Mouse (Mus musculus): ENCODE data around the gene Fbxo31. TPM values are rescaled to one million over a fixed set of nuclear protein-coding genes. Genes with fewer than 3 reads are reported as not detected.

The Fbxo31 gene
- polyA plus RNA-seq, 1 experiment: 11.1 TPM

GRCm38 (mm10) chr8:121590203-121591177, 11.9 kb upstream of the Fbxo31 start, which contains the start of gene Map1lc3b:
Map1lc3b (plus strand) TSS chr8:121590361.
- under 1% methylated on average over 94 of the region's 94 CpGs for WGBS

GRCm38 (mm10) chr8:121589205-121589726, 10.7 kb upstream of the Fbxo31 start:
- no peak for DNase-seq (ENCODE audit: low read depth, low spot score)
- WGBS: 66% methylated on average over 2 of the region's 2 CpGs

More at GRCm38 (mm10) chr8:121590203-121591177, 11.9 kb upstream of the Fbxo31 start, which contains the start of gene Map1lc3b:
- DNase-seq (ENCODE audit: low read depth, low spot score): peak; percentile 59

GRCm38 (mm10) chr8:121588750-121589149, 10.1 kb upstream of the Fbxo31 start:
- no peak for DNase-seq (ENCODE audit: low read depth, low spot score)
- 89% methylated on average over 4 of the region's 4 CpGs for WGBS

- DNase-seq (ENCODE audit: low read depth, low spot score): peak; percentile 95
- WGBS: under 1% methylated on average over 47 of the region's 47 CpGs
Observed at GRCm38 (mm10) chr8:121585159-121585825, 6.7 kb upstream of the Fbxo31 start.

GRCm38 (mm10) chr8:121584730-121585129, 6.1 kb upstream of the Fbxo31 start:
- 33% methylated on average over 13 of the region's 13 CpGs for WGBS
- DNase-seq (ENCODE audit: low read depth, low spot score): no peak

- WGBS: 45% methylated on average over 8 of the region's 8 CpGs
- no peak for DNase-seq (ENCODE audit: low read depth, low spot score)
Observed at GRCm38 (mm10) chr8:121583653-121584052, 5.0 kb upstream of the Fbxo31 start.

- 9% methylated on average over 9 of the region's 9 CpGs for WGBS
- peak; percentile 65 for DNase-seq (ENCODE audit: low read depth, low spot score)
Observed at GRCm38 (mm10) chr8:121580465-121580864, 1.9 kb upstream of the Fbxo31 start.

- WGBS: under 1% methylated on average over 44 of the region's 44 CpGs
- DNase-seq (ENCODE audit: low read depth, low spot score): no peak
Observed at GRCm38 (mm10) chr8:121577751-121578675, 593 bp downstream of the Fbxo31 start.

- DNase-seq (ENCODE audit: low read depth, low spot score): no peak
- WGBS: 42% methylated on average over 3 of the region's 3 CpGs
Observed at GRCm38 (mm10) chr8:121575661-121576060, 2.9 kb downstream of the Fbxo31 start.

GRCm38 (mm10) chr8:121573275-121573674, 5.3 kb downstream of the Fbxo31 start:
- 6% methylated on average over 3 of the region's 3 CpGs for WGBS
- peak; percentile 74 for DNase-seq (ENCODE audit: low read depth, low spot score)

- no peak for DNase-seq (ENCODE audit: low read depth, low spot score)
- 86% methylated on average over 7 of the region's 7 CpGs for WGBS
Observed at GRCm38 (mm10) chr8:121572121-121572520, 6.5 kb downstream of the Fbxo31 start.

GRCm38 (mm10) chr8:121570801-121571200, 7.8 kb downstream of the Fbxo31 start:
- 90% methylated on average over 17 of the region's 17 CpGs for WGBS

GRCm38 (mm10) chr8:121570335-121570734, 8.3 kb downstream of the Fbxo31 start:
- 77% methylated on average over 21 of the region's 21 CpGs for WGBS
- DNase-seq (ENCODE audit: low read depth, low spot score): no peak

More at GRCm38 (mm10) chr8:121570801-121571200, 7.8 kb downstream of the Fbxo31 start:
- DNase-seq (ENCODE audit: low read depth, low spot score): no peak

- WGBS: 71% methylated on average over 6 of the region's 6 CpGs
- no peak for DNase-seq (ENCODE audit: low read depth, low spot score)
Observed at GRCm38 (mm10) chr8:121568321-121568720, 10.3 kb downstream of the Fbxo31 start.

- 67% methylated on average over 6 of the region's 6 CpGs for WGBS
- DNase-seq (ENCODE audit: low read depth, low spot score): no peak
Observed at GRCm38 (mm10) chr8:121563701-121564100, 14.9 kb downstream of the Fbxo31 start.

GRCm38 (mm10) chr8:121562941-121563351, 15.7 kb downstream of the Fbxo31 start:
- 26% methylated on average over 9 of the region's 9 CpGs for WGBS

GRCm38 (mm10) chr8:121561636-121562345, 16.8 kb downstream of the Fbxo31 start:
- no peak for DNase-seq (ENCODE audit: low read depth, low spot score)
- 65% methylated on average over 16 of the region's 16 CpGs for WGBS

More at GRCm38 (mm10) chr8:121562941-121563351, 15.7 kb downstream of the Fbxo31 start:
- DNase-seq (ENCODE audit: low read depth, low spot score): no peak

GRCm38 (mm10) chr8:121560432-121561100, 18.0 kb downstream of the Fbxo31 start:
- 93% methylated on average over 7 of the region's 7 CpGs for WGBS
- DNase-seq (ENCODE audit: low read depth, low spot score): no peak
